Mouse (Mus musculus): ENCODE measurements around the gene BC004004. TPM values are rescaled to one million over a fixed set of nuclear protein-coding genes. Genes with fewer than 3 reads are reported as not detected.

BC004004 gene
- polyA plus RNA-seq, 1 experiment from 2014 or later, result 116 TPM

DNA sequence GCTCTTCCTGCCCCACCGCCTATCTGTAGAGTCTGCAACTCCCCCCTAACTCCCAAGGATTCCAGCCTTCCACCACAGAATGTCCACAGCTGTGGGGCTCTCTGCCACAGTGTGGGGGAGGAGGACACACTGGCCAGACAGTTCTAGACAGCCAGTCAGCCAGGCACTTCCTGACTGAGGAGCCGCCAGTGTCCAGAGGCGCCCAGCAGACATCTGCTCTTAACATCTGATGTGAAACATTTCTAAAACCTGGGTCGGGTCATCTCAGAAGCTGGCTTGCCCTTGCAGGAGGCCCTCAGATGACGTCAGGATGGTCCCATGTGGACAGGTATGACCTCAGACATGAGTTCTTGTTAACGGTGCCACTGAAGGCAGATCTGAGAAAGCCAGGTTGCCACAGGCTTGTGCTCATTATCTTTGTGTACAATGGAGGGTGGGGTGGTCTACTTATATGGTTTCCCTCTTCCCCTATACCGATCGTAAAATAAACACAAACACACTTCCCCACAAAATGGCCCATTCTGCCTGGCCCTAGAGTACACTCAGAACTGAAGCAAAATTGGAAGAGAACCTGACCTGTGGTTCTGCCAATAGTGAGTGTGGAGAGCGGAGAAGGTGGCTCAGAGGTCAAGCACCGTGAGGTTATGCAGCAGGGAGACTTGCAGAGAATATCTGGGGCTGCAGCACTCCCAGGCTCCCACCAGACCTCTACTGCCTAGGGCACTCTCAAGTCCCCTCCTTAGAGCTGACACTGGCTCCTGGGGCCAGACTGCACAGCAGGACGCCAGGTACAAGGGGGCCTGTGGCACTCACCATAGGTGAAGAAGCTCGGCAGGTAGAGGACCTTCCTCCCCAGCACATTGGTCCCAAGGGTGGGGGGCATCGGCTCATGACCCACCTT lies 73.7 kb downstream of the BC004004 start:
- peak overlapping the region; percentile 71 for H3K27ac ChIP-seq (ENCODE audit: low read depth, low read length)
- 0 out of 2 replicates have a peak, but pooled peaks have one; percentile 1 for TF ChIP-seq CTCF (IDR thresholded peaks at IDR 0.05; ENCODE audit: low read depth)
- H3K4me2 ChIP-seq (replicated peaks; ENCODE audit: low read depth), result peak overlapping the region; percentile 48
- H3K4me3 ChIP-seq (ENCODE audit: low read depth, low read length), result no peak overlapping the region
- H3K36me3 ChIP-seq (ENCODE audit: control insufficient read depth, insufficient read depth), result peaks cover 47% of the 10 kb centered on the region
- H3K9ac ChIP-seq (ENCODE audit: low read depth, low read length), result no peak overlapping the region
- ATAC-seq, result peak; percentile 31; the same call in 1 of the 2 replicates
- H3K4me1 ChIP-seq (replicated peaks; ENCODE audit: control insufficient read depth, insufficient read depth, low read length), result peaks cover 10% of the 10 kb centered on the region; the same call in 1 of the 2 replicates
- no peaks in the 10 kb centered on the region for H3K9me3 ChIP-seq (ENCODE audit: control insufficient read depth)
- 40% methylated on average over 13 of the region's 13 CpGs for WGBS
- no peaks in the 10 kb centered on the region for H3K27me3 ChIP-seq (replicated peaks; ENCODE audit: control insufficient read depth, insufficient read depth, low read length)

DNA sequence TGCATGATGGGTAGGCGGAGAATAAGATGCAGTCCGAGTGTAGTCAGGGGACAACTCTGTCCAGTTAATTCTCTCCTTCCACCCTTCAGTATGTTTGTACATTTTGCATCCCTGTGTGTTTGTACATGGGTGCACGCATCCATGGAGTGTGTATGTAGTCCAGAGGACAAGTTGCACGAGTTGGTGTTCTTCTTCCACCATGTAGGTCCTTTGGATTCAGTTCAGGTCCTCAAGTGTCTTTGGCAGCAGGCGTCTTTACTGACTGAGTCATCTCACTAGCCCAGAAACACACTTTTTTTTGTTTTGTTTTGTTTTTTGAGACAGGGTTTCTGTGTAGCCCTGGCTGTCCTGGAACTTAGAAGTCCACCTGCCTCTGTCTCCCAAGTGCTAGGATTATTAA lies 74.7 kb downstream of the BC004004 start:
- no peak for ATAC-seq
- no peaks in the 10 kb centered on the region for H3K27me3 ChIP-seq (replicated peaks; ENCODE audit: control insufficient read depth, insufficient read depth, low read length)
- no peaks in the 10 kb centered on the region for H3K9me3 ChIP-seq (ENCODE audit: control insufficient read depth)
- H3K36me3 ChIP-seq (ENCODE audit: control insufficient read depth, insufficient read depth), result peaks cover 40% of the 10 kb centered on the region
- TF ChIP-seq CTCF (IDR thresholded peaks at IDR 0.05; ENCODE audit: low read depth), result no peak
- peak overlapping the region; percentile 71; the same call in 1 of the 2 replicates for H3K27ac ChIP-seq (ENCODE audit: low read depth, low read length)
- H3K9ac ChIP-seq (ENCODE audit: low read depth, low read length), result no peak overlapping the region
- H3K4me1 ChIP-seq (replicated peaks; ENCODE audit: control insufficient read depth, insufficient read depth, low read length), result peaks cover 14% of the 10 kb centered on the region; the same call in 1 of the 2 replicates
- no peak overlapping the region for H3K4me2 ChIP-seq (replicated peaks; ENCODE audit: low read depth)
- WGBS, result 76% methylated on average over 5 of the region's 5 CpGs
- H3K4me3 ChIP-seq (ENCODE audit: low read depth, low read length), result no peak overlapping the region

DNA sequence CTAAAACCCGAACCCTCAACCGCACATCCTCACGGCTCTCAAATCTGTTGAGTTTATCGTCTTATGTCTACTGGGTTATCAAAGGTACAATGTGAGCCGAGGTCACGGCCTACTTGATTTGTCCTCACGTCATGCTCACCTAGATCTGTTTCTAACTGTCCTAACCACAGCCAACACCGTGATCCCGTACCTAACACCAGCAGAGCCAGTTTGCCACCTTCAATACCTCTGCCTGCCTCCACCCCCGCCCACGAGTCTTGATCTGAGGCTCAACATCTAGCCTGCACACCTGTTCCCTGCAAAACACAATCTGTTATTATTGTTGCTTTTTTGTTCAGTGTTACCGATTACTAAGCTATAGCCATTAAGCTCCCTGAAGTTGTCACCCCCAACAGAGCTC lies 76.7 kb downstream of the BC004004 start:
- H3K9me3 ChIP-seq (ENCODE audit: control insufficient read depth), result no peaks in the 10 kb centered on the region
- no peak overlapping the region for H3K9ac ChIP-seq (ENCODE audit: low read depth, low read length)
- H3K4me1 ChIP-seq (replicated peaks; ENCODE audit: control insufficient read depth, insufficient read depth, low read length), result peaks cover 16% of the 10 kb centered on the region; the same call in 1 of the 2 replicates
- WGBS, result 89% methylated on average over 12 of the region's 12 CpGs
- H3K27me3 ChIP-seq (replicated peaks; ENCODE audit: control insufficient read depth, insufficient read depth, low read length), result no peaks in the 10 kb centered on the region
- no peak overlapping the region for H3K27ac ChIP-seq (ENCODE audit: low read depth, low read length)
- no peak overlapping the region for H3K4me3 ChIP-seq (ENCODE audit: low read depth, low read length)
- no peak for ATAC-seq
- TF ChIP-seq CTCF (IDR thresholded peaks at IDR 0.05; ENCODE audit: low read depth), result no peak
- 0 out of 2 replicates have a peak, but pooled peaks cover 19% of the 10 kb centered on the region for H3K36me3 ChIP-seq (ENCODE audit: control insufficient read depth, insufficient read depth)
- no peak overlapping the region for H3K4me2 ChIP-seq (replicated peaks; ENCODE audit: low read depth)

DNA sequence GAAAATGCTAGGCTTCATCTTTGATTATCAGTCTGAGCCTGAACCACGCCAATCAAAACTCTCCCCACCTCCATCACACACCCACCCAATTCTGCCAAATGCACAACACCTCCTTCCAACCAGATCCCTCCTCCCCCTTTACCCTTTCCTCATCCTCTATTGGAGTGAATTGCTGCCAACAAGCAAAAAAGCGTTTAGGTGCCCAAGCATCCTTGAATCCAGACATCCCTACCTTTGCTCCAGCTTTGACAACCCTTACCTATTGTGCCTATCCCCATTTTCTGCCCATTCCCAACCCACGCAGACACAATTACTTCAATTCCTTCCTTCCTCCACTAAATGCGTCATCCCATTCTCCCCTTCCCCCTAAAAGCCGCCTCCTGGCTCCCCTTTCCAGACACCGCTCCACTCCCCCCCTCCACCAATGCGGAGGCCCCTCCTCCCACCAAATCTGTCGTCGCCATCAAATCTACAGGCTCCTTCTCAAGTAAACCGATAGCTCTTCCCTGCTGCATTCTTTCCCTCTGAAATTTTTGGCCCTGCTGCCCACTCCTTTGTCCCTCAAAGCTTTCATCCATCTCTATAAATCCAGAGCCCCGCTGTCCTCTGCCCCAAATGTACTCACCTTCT lies 78.0 kb downstream of the BC004004 start:
- Histone ChIP-seq H3K27me3 (replicated peaks; ENCODE audit: control insufficient read depth, insufficient read depth, low read length) (no peaks in the 10 kb centered on the region), H3K36me3 (ENCODE audit: control insufficient read depth, insufficient read depth) (0 out of 2 replicates have a peak, but pooled peaks cover 17% of the 10 kb centered on the region), H3K4me1 (replicated peaks; ENCODE audit: control insufficient read depth, insufficient read depth, low read length) (peaks cover 16% of the 10 kb centered on the region; the same call in 1 of the 2 replicates), H3K27ac (ENCODE audit: low read depth, low read length) (peak overlapping the region; percentile 91), H3K9ac (ENCODE audit: low read depth, low read length) (peak overlapping the region; percentile 90), H3K9me3 (ENCODE audit: control insufficient read depth) (no peaks in the 10 kb centered on the region), H3K4me2 (replicated peaks; ENCODE audit: low read depth) (peak overlapping the region; percentile 80), H3K4me3 (ENCODE audit: low read depth, low read length) (peak overlapping the region; percentile 92)
- TF ChIP-seq CTCF (IDR thresholded peaks at IDR 0.05; ENCODE audit: low read depth), result no peak
- 6% methylated on average over 11 of the region's 11 CpGs for WGBS
- no peak for ATAC-seq

DNA sequence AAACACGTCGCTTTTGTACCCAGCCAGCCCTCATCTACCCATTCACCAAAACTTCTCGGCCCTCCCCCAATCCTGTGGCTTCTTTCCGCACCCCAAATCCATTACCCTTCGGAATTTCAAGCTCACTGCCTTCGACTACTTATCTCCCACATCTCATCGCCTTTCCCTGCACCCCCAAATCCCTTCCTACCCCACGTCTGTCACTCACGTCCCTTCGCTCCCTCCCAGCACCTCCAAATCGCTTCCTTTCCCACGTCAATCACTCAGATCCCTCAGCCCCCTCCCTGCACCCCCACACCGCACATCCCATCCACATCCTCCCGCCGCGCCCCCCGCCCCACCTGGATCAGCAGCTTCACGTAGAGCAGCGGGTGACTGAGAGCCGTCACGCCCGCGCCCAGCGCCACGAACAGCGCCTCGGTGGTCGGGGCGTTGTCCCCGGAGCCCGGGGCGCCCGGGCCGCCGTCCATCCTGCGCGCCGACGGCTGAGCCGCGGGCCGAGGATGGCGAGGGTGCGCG lies 78.6 kb downstream of the BC004004 start:
- Histone ChIP-seq H3K9ac (ENCODE audit: low read depth, low read length) (peak overlapping the region; percentile 90), H3K9me3 (ENCODE audit: control insufficient read depth) (no peaks in the 10 kb centered on the region), H3K27ac (ENCODE audit: low read depth, low read length) (peak overlapping the region; percentile 91), H3K36me3 (ENCODE audit: control insufficient read depth, insufficient read depth) (0 out of 2 replicates have a peak, but pooled peaks cover 17% of the 10 kb centered on the region), H3K4me2 (replicated peaks; ENCODE audit: low read depth) (peak overlapping the region; percentile 80), H3K4me1 (replicated peaks; ENCODE audit: control insufficient read depth, insufficient read depth, low read length) (peaks cover 16% of the 10 kb centered on the region; the same call in 1 of the 2 replicates), H3K27me3 (replicated peaks; ENCODE audit: control insufficient read depth, insufficient read depth, low read length) (no peaks in the 10 kb centered on the region), H3K4me3 (ENCODE audit: low read depth, low read length) (peak overlapping the region; percentile 92)
- TF ChIP-seq CTCF (IDR thresholded peaks at IDR 0.05; ENCODE audit: low read depth), result no peak
- no peak; the same call in 1 of the 2 replicates for ATAC-seq
- under 1% methylated on average over 43 of the region's 45 CpGs for WGBS

All from intestine, postnatal 0 days (tissue).